Mouse (Mus musculus) cerebral cortex, adult 2 months (tissue): ENCODE measurements around the gene Espl1.

Source experiments
- WGBS: fragments of 180-500 bp; shearing (Covaris S2); methylation state at CpG from one replicate; pipeline ENCODE4 v1.1.7; 2018; 5-methylcytosine and 5-hydroxymethylcytosine counted together

Espl1 gene

GRCm38 (mm10) chr15:102273982-102274716 lies 21.9 kb upstream of the Espl1 start:
- 71% methylated on average over 6 of the region's 6 CpGs for WGBS

- 35% methylated on average over 7 of the region's 7 CpGs for whole genome bisulfite sequencing
Observed at GRCm38 (mm10) chr15:102278726-102279091, 17.4 kb upstream of the Espl1 start.

GRCm38 (mm10) chr15:102279092-102279782 lies 16.8 kb upstream of the Espl1 start, which contains the start of gene Mfsd5:
Mfsd5 (plus strand) TSS chr15:102279454.
- WGBS = under 1% methylated on average over 65 of the region's 65 CpGs

GRCm38 (mm10) chr15:102279783-102280520 lies 16.1 kb upstream of the Espl1 start:
- 24% methylated on average over 13 of the region's 13 CpGs for WGBS

- WGBS = 94% methylated on average over 19 of the region's 19 CpGs
Observed at GRCm38 (mm10) chr15:102280623-102281022, 15.4 kb upstream of the Espl1 start.

GRCm38 (mm10) chr15:102282463-102283292 lies 13.4 kb upstream of the Espl1 start:
- WGBS = 77% methylated on average over 8 of the region's 8 CpGs

GRCm38 (mm10) chr15:102283648-102284047 lies 12.4 kb upstream of the Espl1 start:
- 87% methylated on average over 3 of the region's 3 CpGs for WGBS

- 6% methylated on average over 24 of the region's 24 CpGs for WGBS
Observed at GRCm38 (mm10) chr15:102296368-102297006, 421 bp downstream of the Espl1 start.

GRCm38 (mm10) chr15:102302542-102302941 lies 6.5 kb downstream of the Espl1 start:
- WGBS = 74% methylated on average over 6 of the region's 6 CpGs

GRCm38 (mm10) chr15:102308717-102309116 lies 12.7 kb downstream of the Espl1 start:
- WGBS = 91% methylated on average over 9 of the region's 9 CpGs

GRCm38 (mm10) chr15:102310074-102310845 lies 14.2 kb downstream of the Espl1 start:
- 82% methylated on average over 10 of the region's 10 CpGs for WGBS

GRCm38 (mm10) chr15:102315292-102315691 lies 19.2 kb downstream of the Espl1 start:
- WGBS = 64% methylated on average over 8 of the region's 8 CpGs

GRCm38 (mm10) chr15:102316263-102316662 lies 20.2 kb downstream of the Espl1 start:
- 90% methylated on average over 6 of the region's 6 CpGs for WGBS

GRCm38 (mm10) chr15:102324654-102325473 lies 28.8 kb downstream of the Espl1 start:
- WGBS = 76% methylated on average over 12 of the region's 12 CpGs

GRCm38 (mm10) chr15:102326022-102326576 lies 30.0 kb downstream of the Espl1 start, which contains the start of gene Pfdn5:
Pfdn5 (plus strand) TSS chr15:102326116.
- WGBS = under 1% methylated on average over 40 of the region's 40 CpGs

- WGBS = 48% methylated on average over 8 of the region's 8 CpGs
Observed at GRCm38 (mm10) chr15:102326892-102327291, 30.8 kb downstream of the Espl1 start.

- WGBS = under 1% methylated on average over 30 of the region's 30 CpGs
Observed at GRCm38 (mm10) chr15:102331610-102332015, 35.5 kb downstream of the Espl1 start, which contains the start of gene Myg1. Myg1 (plus strand) TSS chr15:102331709.

GRCm38 (mm10) chr15:102335254-102335653 lies 39.2 kb downstream of the Espl1 start:
- WGBS = 90% methylated on average over 8 of the region's 8 CpGs

- 86% methylated on average over 5 of the region's 5 CpGs for WGBS
Observed at GRCm38 (mm10) chr15:102335925-102336324, 39.9 kb downstream of the Espl1 start.
